Mouse (Mus musculus): ENCODE results near the gene Mybl2. TPM values are rescaled to one million over a fixed set of nuclear protein-coding genes. Genes with fewer than 3 reads are reported as not detected.
"Not testable (repeated sequence)": the region's sequence is repeated elsewhere in the genome, so short reads cannot be mapped to it uniquely, and the experiment has no call there.

The Mybl2 gene
- polyA plus RNA-seq, 1 experiment from 2014 or later = 46.9 TPM

DNA sequence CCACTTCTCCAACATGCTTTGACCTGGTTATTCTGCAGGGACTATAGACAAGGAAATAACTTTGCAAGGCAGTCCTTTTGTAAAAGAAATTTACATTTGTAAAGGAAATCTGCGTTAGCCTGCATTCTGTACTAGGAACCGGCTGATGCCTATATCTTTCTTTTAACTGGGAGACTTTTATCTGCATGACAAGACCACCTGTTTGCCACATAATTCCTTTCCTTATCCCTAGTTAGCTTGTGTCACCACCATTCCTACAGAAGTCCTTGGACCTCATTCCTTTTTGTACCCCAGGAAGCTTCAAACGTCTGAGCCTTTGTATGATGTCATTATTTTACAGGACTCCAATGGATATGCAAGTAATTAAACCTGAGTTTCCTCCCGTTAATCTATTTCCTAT lies 1.7 kb upstream of the Mybl2 start:
- no peaks in the 10 kb centered on the region for H3K9me3 ChIP-seq (replicated peaks)
- H3K27ac ChIP-seq (replicated peaks) = no peak overlapping the region
- WGBS (ENCODE audit: insufficient replicate concordance) = 72% methylated on average over 4 of the region's 4 CpGs
- H3K4me1 ChIP-seq (replicated peaks) = peaks cover 48% of the 10 kb centered on the region
- ATAC-seq (ENCODE audit: insufficient read depth) = no peak
- no peaks in the 10 kb centered on the region; the same call in 1 of the 2 replicates for H3K36me3 ChIP-seq (replicated peaks)
- no peak overlapping the region for H3K9ac ChIP-seq
- H3K4me3 ChIP-seq (replicated peaks) = no peak overlapping the region
- H3K4me2 ChIP-seq = no peak overlapping the region
- no peaks in the 10 kb centered on the region for H3K27me3 ChIP-seq

DNA sequence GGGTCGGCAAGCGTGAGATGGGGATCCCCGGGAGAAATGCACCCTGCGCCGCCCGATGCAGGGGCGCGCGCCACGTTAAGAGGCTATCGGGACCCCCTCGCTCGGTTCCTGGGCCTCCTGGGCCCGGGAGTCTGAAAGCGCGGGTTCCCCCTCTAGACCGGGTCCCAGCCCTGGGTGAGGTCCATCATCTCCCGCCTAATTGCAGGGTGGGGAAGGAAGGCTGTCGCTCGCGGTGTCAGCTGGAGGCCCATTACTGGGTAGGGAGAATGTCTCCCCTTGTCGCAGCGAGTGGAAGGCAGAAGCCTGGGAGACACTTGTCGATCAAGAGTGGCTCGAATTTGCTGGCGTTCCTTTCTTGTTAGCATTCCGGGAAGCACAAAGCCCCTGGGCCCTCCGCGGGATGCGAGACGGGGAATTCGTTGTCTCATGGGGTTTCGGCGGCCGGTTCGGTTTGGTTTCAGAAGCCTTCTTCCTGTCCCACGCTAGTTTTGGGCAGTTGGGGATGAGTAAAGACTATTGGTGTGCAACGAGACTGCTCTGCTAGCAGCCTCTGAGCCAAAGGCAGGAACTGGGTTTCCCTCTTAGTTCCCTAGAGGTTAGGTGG lies 506 bp downstream of the Mybl2 start:
- peak overlapping the region; percentile 89 for H3K27ac ChIP-seq (replicated peaks)
- H3K36me3 ChIP-seq (replicated peaks) = peaks cover 14% of the 10 kb centered on the region
- peak overlapping the region; percentile 94 for H3K4me3 ChIP-seq (replicated peaks)
- H3K4me2 ChIP-seq = peak overlapping the region; percentile 99
- H3K4me1 ChIP-seq (replicated peaks) = peaks cover 62% of the 10 kb centered on the region
- under 1% methylated on average over 38 of the region's 38 CpGs for WGBS (ENCODE audit: insufficient replicate concordance)
- H3K27me3 ChIP-seq = no peaks in the 10 kb centered on the region
- peak overlapping the region; percentile 91 for H3K9ac ChIP-seq
- ATAC-seq (ENCODE audit: insufficient read depth) = peak; percentile 70
- H3K9me3 ChIP-seq (replicated peaks) = no peaks in the 10 kb centered on the region

DNA sequence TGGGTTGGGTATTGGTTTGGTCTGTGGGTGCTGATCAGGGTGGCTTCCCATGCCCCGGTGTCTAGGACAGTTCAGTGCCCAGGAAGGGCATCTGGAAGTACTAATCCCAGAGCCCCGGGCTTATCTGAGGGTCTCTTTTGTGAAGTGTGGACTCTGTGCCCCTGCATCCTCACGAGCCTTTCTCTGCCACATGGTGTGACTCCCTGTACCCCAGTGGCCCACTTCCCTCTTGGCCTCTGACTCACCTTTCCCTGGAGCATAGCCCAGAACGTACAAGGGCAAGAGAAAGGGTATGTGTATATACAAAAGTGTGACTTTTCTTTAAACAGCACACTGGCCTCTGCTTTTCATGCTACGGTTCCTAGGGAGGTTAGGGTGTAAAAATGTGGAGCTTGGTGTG lies 1.2 kb downstream of the Mybl2 start:
- H3K27ac ChIP-seq (replicated peaks) = peak overlapping the region; percentile 89
- WGBS (ENCODE audit: insufficient replicate concordance) = 18% methylated on average over 5 of the region's 5 CpGs
- no peak for ATAC-seq (ENCODE audit: insufficient read depth)

DNA sequence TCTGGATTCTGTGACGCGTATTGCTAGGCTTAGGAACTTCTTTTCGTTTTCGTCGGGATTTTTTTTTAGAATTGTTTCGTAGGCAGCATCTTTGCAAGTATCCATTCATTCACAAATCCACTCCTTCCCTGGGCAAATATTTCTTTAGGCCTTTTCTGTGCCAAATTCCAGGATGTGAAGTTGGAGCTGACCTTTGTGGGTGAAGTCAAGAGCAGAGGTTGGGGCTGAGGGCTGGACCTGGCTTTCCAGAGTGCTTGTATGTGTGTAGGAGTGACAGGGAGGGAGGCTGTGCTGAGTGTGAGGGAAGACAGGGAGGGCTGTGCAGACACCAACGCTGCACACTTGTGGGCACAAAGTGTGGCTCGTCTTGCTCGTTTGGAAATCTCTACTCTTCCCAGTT lies 2.1 kb downstream of the Mybl2 start:
- Histone ChIP-seq H3K27me3 (no peaks in the 10 kb centered on the region), H3K36me3 (replicated peaks) (peaks cover 29% of the 10 kb centered on the region), H3K4me2 (peak overlapping the region; percentile 99), H3K9ac (no peak overlapping the region), H3K4me1 (replicated peaks) (peaks cover 75% of the 10 kb centered on the region), H3K4me3 (replicated peaks) (peak overlapping the region; percentile 94), H3K9me3 (replicated peaks) (no peaks in the 10 kb centered on the region), H3K27ac (replicated peaks) (peak overlapping the region; percentile 56; the same call in 1 of the 2 replicates)
- no peak for ATAC-seq (ENCODE audit: insufficient read depth)
- 80% methylated on average over 9 of the region's 9 CpGs for WGBS (ENCODE audit: insufficient replicate concordance)

More for the DNA sequence above, 1.2 kb downstream of the Mybl2 start:
- Histone ChIP-seq H3K27me3 (no peaks in the 10 kb centered on the region), H3K4me3 (replicated peaks) (peak overlapping the region; percentile 94), H3K9me3 (replicated peaks) (no peaks in the 10 kb centered on the region), H3K36me3 (replicated peaks) (peaks cover 21% of the 10 kb centered on the region), H3K4me2 (peak overlapping the region; percentile 99), H3K4me1 (replicated peaks) (peaks cover 69% of the 10 kb centered on the region), H3K9ac (peak overlapping the region; percentile 91)

DNA sequence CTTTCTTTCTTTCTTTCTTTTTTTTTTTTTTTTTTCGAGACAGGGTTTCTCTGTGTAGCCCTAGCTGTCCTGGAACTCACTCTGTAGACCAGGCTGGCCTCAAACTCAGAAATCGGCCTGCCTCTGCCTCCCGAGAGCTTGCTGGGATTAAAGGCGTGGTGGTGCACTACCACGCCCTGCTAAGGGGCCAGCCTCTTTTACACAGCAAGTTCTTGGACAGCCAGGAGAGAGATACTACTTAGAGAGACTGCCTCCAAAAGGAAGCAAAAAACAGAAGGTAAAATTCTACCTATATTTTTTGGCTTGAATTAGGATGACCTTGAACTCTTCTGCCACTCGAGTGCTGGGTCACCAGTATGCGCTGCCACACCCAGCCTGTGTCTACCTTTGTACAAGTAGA lies 4.5 kb downstream of the Mybl2 start:
- ATAC-seq (ENCODE audit: insufficient read depth); H3K27ac ChIP-seq (replicated peaks); H3K27me3 ChIP-seq; H3K9ac ChIP-seq; H3K9me3 ChIP-seq (replicated peaks); H3K4me3 ChIP-seq (replicated peaks): not testable (repeated sequence)
- H3K36me3 ChIP-seq (replicated peaks) = peaks cover 53% of the 10 kb centered on the region
- WGBS (ENCODE audit: insufficient replicate concordance) = 71% methylated on average over 7 of the region's 7 CpGs
- peaks cover 70% of the 10 kb centered on the region for H3K4me1 ChIP-seq (replicated peaks)
- H3K4me2 ChIP-seq = 0 out of 2 replicates have a peak overlapping the region, but pooled peaks have one; percentile 4

DNA sequence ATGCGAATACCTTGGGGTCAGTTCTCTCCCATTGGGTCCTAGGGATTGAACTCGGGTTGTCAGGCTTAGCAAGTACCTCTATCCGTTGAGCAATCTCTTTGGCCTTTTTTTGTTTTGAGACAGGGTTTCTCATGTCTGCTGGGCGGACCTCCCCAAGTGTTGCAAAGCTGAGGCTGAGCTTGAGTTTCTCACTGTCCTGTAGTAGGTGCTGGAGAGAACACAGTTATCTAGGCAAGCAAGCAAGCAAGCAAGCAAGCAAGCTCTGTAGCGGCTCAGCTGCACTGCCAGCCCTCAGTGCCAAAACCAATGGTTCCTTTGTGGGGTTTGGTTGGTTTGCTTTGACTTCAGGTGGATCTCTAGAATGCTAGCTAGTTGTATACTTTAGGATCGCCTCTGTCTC lies 6.1 kb downstream of the Mybl2 start:
- Histone ChIP-seq H3K4me2 (no peak overlapping the region), H3K9me3 (replicated peaks) (no peaks in the 10 kb centered on the region), H3K9ac (no peak overlapping the region), H3K4me1 (replicated peaks) (peaks cover 56% of the 10 kb centered on the region), H3K4me3 (replicated peaks) (no peak overlapping the region), H3K36me3 (replicated peaks) (peaks cover 70% of the 10 kb centered on the region), H3K27ac (replicated peaks) (no peak overlapping the region), H3K27me3 (no peaks in the 10 kb centered on the region)
- ATAC-seq (ENCODE audit: insufficient read depth) = no peak
- 57% methylated on average over 6 of the region's 6 CpGs for WGBS (ENCODE audit: insufficient replicate concordance)

DNA sequence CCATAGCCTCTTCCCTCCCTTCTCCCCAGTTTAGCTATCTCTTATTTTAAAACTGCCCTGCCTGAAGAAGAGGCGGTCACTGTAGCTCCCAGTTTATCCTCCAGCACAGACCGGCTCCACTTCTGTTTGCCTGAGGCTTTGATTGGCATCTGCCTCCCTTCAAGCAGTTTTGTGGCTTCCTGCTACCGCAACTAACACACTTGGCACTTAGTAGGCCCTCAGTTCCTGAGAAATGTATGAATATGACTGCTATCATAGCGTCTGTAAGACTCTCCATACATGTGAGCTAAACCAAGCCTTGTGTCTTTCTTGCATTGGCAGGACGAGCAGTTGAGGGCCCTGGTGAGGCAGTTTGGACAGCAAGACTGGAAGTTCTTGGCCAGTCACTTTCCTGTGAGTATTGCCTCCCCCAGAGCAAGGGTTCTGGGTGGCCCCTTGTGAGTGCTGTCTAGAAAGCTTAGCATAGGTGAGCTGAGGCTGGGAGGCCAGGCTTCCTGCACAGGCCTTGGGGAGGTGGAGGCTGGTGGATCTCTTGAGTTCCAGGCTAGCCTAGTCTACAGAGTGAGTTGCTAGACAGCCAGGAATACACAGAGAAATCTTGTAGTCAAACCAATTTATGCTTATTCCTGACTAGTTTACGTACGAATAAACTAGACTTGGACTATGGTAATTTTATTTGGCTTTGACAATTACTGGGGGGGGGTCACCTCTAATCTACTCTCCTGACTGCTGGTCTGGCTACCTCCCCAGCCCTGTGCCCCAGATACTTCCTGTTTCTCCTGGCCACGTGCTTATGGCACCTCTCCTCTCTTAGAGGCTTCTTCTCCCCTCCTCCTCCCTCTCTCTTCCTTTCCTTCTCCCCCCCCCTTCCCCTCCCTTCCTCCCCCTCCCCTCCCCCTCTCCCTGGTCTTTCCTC lies 7.0 kb downstream of the Mybl2 start:
- no peak overlapping the region for H3K4me3 ChIP-seq (replicated peaks)
- no peak for ATAC-seq (ENCODE audit: insufficient read depth)
- H3K4me1 ChIP-seq (replicated peaks) = peaks cover 48% of the 10 kb centered on the region
- WGBS (ENCODE audit: insufficient replicate concordance) = 50% methylated on average over 8 of the region's 8 CpGs
- no peak overlapping the region for H3K27ac ChIP-seq (replicated peaks)
- H3K27me3 ChIP-seq = no peaks in the 10 kb centered on the region
- no peak overlapping the region for H3K4me2 ChIP-seq
- no peak overlapping the region for H3K9ac ChIP-seq
- peaks cover 78% of the 10 kb centered on the region for H3K36me3 ChIP-seq (replicated peaks)
- H3K9me3 ChIP-seq (replicated peaks) = no peaks in the 10 kb centered on the region

DNA sequence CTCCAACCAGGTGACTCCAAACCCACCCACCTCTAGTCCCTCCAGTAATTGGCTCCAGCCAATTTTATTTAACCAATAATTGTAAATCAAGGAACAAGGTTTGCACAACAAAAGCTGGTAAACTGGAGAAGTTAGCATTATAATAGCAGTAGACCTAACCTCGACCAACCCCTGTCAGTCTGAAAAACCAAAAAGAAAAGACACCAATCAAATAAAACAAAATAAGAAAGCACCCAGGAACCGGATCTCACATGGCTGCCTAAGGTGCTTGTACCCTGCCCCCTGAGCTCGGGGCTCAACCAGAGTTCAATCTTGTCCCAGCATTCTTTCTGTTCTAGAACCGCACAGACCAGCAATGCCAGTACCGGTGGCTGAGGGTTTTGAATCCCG lies 7.6 kb downstream of the Mybl2 start:
- WGBS (ENCODE audit: insufficient replicate concordance) = 76% methylated on average over 6 of the region's 6 CpGs
- Histone ChIP-seq H3K27ac (replicated peaks) (no peak overlapping the region), H3K36me3 (replicated peaks) (peaks cover 85% of the 10 kb centered on the region), H3K4me2 (no peak overlapping the region), H3K27me3 (no peaks in the 10 kb centered on the region), H3K9ac (no peak overlapping the region), H3K9me3 (replicated peaks) (no peaks in the 10 kb centered on the region), H3K4me1 (replicated peaks) (peaks cover 43% of the 10 kb centered on the region), H3K4me3 (replicated peaks) (no peak overlapping the region)
- ATAC-seq (ENCODE audit: insufficient read depth) = no peak

DNA sequence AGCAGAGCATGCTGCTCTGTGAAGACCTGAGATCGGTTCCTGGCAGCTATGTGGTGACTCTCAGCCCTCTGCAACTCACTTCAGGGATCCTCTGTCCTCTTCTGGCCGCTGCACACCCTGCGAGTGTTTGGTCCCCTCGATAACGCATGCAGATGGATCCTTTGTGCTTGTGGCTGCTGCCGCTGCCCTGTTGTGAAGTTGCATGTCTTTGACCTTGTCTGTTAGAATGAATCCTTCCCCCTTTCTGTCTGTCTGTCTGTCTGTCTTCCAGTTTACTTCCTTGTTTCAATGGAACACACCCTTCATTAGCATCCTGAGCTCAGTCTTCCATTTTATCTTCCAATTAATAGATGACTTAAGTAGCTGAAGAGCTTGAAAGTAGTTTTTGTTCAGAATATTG lies 11.8 kb downstream of the Mybl2 start:
- Histone ChIP-seq H3K36me3 (replicated peaks) (peaks cover 99% of the 10 kb centered on the region), H3K4me2 (no peak overlapping the region), H3K27me3 (no peaks in the 10 kb centered on the region), H3K9me3 (replicated peaks) (no peaks in the 10 kb centered on the region), H3K9ac (no peak overlapping the region), H3K4me1 (replicated peaks) (peaks cover 6% of the 10 kb centered on the region), H3K27ac (replicated peaks) (no peak overlapping the region), H3K4me3 (replicated peaks) (no peak overlapping the region)
- ATAC-seq (ENCODE audit: insufficient read depth) = no peak
- WGBS (ENCODE audit: insufficient replicate concordance) = 89% methylated on average over 6 of the region's 6 CpGs

DNA sequence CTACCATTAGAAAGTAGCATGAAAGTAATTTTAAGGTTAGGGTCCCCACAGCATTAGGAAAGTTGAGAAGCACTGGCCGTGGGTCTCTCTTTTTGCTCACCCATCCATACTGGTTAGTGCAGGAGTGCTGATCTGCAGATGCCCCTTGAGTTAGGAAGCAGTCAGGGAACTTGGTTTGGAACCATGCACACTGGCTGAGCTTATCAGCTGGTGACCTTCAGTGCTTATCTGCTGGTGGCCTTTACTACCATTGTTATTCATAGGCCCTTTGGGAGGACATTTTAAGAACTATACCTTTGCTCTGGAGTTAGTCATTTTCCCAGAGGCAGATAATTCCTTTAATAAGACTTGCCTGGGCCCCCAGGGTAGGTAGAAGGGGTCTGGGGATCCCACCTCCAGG lies 12.7 kb downstream of the Mybl2 start:
- no peak for ATAC-seq (ENCODE audit: insufficient read depth)
- 0 out of 2 replicates have a peak, but pooled peaks cover 3% of the 10 kb centered on the region for H3K4me1 ChIP-seq (replicated peaks)
- H3K27me3 ChIP-seq = no peaks in the 10 kb centered on the region
- no peak overlapping the region for H3K4me2 ChIP-seq
- WGBS (ENCODE audit: insufficient replicate concordance) = 86% methylated on average over 1 of the region's 1 CpGs
- no peaks in the 10 kb centered on the region for H3K9me3 ChIP-seq (replicated peaks)
- no peak overlapping the region for H3K27ac ChIP-seq (replicated peaks)
- H3K4me3 ChIP-seq (replicated peaks) = no peak overlapping the region
- peaks cover 99% of the 10 kb centered on the region for H3K36me3 ChIP-seq (replicated peaks)
- H3K9ac ChIP-seq = no peak overlapping the region

DNA sequence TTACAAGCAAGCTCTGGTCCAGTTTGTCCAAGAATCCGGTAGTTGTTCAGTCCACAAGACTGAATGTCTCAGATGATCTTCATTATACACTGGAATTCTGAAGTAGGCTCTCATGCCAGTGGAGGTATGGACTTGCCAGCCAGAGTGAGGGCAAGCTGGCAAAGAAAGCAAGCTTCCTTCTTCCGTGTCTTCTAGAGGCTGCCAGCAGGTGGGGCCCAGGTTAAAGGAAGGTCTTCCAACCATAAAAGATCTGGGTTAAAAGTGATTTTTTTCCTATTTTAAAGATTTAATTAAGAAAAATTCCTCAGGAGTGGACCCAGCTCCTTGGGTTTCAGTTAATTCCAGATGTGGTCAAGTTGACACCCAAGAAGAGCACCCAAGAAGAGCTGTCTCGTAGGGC lies 15.7 kb downstream of the Mybl2 start:
- H3K36me3 ChIP-seq (replicated peaks) = peaks cover 97% of the 10 kb centered on the region
- H3K9ac ChIP-seq = no peak overlapping the region
- 0 out of 2 replicates have a peak, but pooled peaks cover 3% of the 10 kb centered on the region for H3K4me1 ChIP-seq (replicated peaks)
- H3K4me2 ChIP-seq = no peak overlapping the region
- 78% methylated on average over 3 of the region's 3 CpGs for WGBS (ENCODE audit: insufficient replicate concordance)
- no peaks in the 10 kb centered on the region for H3K27me3 ChIP-seq
- no peak overlapping the region for H3K4me3 ChIP-seq (replicated peaks)
- no peaks in the 10 kb centered on the region for H3K9me3 ChIP-seq (replicated peaks)
- H3K27ac ChIP-seq (replicated peaks) = no peak overlapping the region
- ATAC-seq (ENCODE audit: insufficient read depth) = no peak
